ENCODE assay signal across 13 mouse cellular contexts in the genomic region with DNA sequence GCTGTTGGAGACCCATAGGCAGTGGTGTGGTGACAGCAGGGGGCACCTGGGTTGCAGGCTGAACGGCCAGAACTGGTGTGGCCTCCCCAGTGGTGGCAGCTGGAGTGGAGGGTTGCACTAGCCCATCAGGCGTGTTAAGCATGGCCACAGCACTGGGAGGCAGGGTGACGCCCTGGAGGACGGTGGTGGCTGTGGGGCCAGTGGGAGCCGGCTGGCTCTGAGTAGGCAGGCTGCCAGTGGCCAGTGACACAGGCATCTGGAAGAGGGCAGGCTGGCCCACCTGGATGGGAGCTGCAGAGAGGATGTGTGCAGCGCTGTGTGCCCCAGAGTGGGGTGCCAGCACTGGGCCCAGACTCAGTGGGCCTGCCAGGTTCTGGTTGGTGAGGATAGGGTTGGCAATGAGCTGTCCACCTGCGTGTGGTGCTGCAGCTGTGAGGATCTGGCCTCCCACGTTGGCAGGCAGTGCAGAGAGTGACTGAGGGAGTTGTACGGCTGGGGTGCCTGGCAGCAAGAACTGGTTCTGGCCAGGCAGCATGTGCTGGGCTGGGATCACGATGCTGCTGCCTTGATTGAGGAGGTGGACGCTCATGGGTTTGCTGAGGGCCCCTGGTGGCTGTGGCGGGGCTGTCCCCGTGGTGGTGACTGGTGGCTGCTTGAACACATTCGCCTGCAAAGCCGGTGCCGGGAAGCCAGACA. TPM values are rescaled to one million over a fixed set of nuclear protein-coding genes. Genes with fewer than 3 reads are reported as not detected.
A peak's percentile ranks its signal among the peaks of the same experiment; 100 is the strongest.
DNase-seq lines count a peak whose midpoint lies in the region; ATAC-seq lines count a peak whose summit lies in the region.
"Had no signal": no experiment of that assay in that cellular context is flagged by ENCODE, and none has a peak within 500 bp of the region (broad histone marks: within the 10 kb centered on the region; RNA-seq: fewer than 3 reads in every experiment).

No protein-coding gene starts in this region.

- no peak overlapping the region for H3K9ac ChIP-seq in embryonic facial prominence, embryonic 12.5 days
- H3K9ac ChIP-seq in kidney, embryonic 16.5 days (replicated peaks; ENCODE audit: low read length), result no peak overlapping the region
- H3K9ac ChIP-seq in midbrain, embryonic 13.5 days (replicated peaks), result no peak overlapping the region
- H3K9ac ChIP-seq in midbrain, embryonic 11.5 days (ENCODE audit: low read length), result no peak overlapping the region
- H3K9ac ChIP-seq: stomach, embryonic 15.5 days had no signal

- no peak overlapping the region for H3K4me2 ChIP-seq in embryonic facial prominence, embryonic 12.5 days (replicated peaks)
- no peak overlapping the region for H3K4me2 ChIP-seq in kidney, embryonic 16.5 days (replicated peaks; ENCODE audit: low read depth, low read length)
- no peak overlapping the region for H3K4me2 ChIP-seq in midbrain, embryonic 13.5 days (replicated peaks)
- no peak overlapping the region for H3K4me2 ChIP-seq in midbrain, embryonic 11.5 days
- H3K4me2 ChIP-seq: stomach, embryonic 15.5 days had no signal

- WGBS in embryonic facial prominence, embryonic 12.5 days, result 96% methylated on average over 16 of the region's 16 CpGs
- 93% methylated on average over 16 of the region's 16 CpGs for WGBS in embryonic facial prominence, embryonic 10.5 days
- WGBS in kidney, embryonic 16.5 days, result 91% methylated on average over 16 of the region's 16 CpGs
- WGBS in midbrain, embryonic 13.5 days, result 96% methylated on average over 15 of the region's 16 CpGs
- WGBS in midbrain, embryonic 11.5 days, result 96% methylated on average over 16 of the region's 16 CpGs

- H3K4me3 ChIP-seq in embryonic facial prominence, embryonic 12.5 days, result no peak overlapping the region
- no peak overlapping the region for H3K4me3 ChIP-seq in embryonic facial prominence, embryonic 10.5 days
- H3K4me3 ChIP-seq in kidney, embryonic 16.5 days (ENCODE audit: low read length), result no peak overlapping the region
- no peak overlapping the region for H3K4me3 ChIP-seq in midbrain, embryonic 13.5 days (replicated peaks)
- H3K4me3 ChIP-seq in midbrain, embryonic 11.5 days (ENCODE audit: low read depth, low read length), result no peak overlapping the region
- H3K4me3 ChIP-seq: heart, embryonic 10.5 days; stomach, embryonic 15.5 days had no signal

- DNase-seq in embryonic facial prominence, embryonic 10.5 days (ENCODE audit: low spot score), result no peak
- peak; percentile 49 for DNase-seq in kidney, adult 18-20 months
- DNase-seq in midbrain, embryonic 11.5 days (ENCODE audit: low spot score, missing footprints), result no peak
- peak; percentile 42 to 58 for DNase-seq in kidney, postnatal 36 days
- no peak for DNase-seq in embryo, embryonic 11 days
- DNase-seq: cerebellum, postnatal 10 days; lung, postnatal 10 days; right cerebral cortex, postnatal 14 days had no signal

- H3K27ac ChIP-seq in embryonic facial prominence, embryonic 12.5 days, result no peak overlapping the region
- H3K27ac ChIP-seq in embryonic facial prominence, embryonic 10.5 days (replicated peaks), result no peak overlapping the region
- H3K27ac ChIP-seq in kidney, embryonic 16.5 days (ENCODE audit: low read length), result no peak overlapping the region
- H3K27ac ChIP-seq in midbrain, embryonic 13.5 days, result no peak overlapping the region
- H3K27ac ChIP-seq in midbrain, embryonic 11.5 days (ENCODE audit: low read depth, low read length), result no peak overlapping the region
- H3K27ac ChIP-seq: heart, embryonic 10.5 days; stomach, embryonic 15.5 days had no signal

- ATAC-seq in embryonic facial prominence, embryonic 12.5 days (ENCODE audit: insufficient number of reproducible peaks, insufficient read depth, low FRiP score, low TSS enrichment), result 0 out of 2 replicates have a peak, but pooled peaks have one; percentile 14
- no peak for ATAC-seq in kidney, embryonic 16.5 days (ENCODE audit: low FRiP score, low TSS enrichment)
- peak; percentile 37; the same call in 1 of the 2 replicates for ATAC-seq in midbrain, embryonic 13.5 days
- ATAC-seq in midbrain, embryonic 11.5 days (ENCODE audit: low FRiP score), result no peak; the same call in 1 of the 2 replicates

- H3K4me1 ChIP-seq in embryonic facial prominence, embryonic 12.5 days, result no peaks in the 10 kb centered on the region
- H3K4me1 ChIP-seq in embryonic facial prominence, embryonic 10.5 days, result no peaks in the 10 kb centered on the region
- H3K4me1 ChIP-seq in kidney, embryonic 16.5 days (ENCODE audit: insufficient read depth, low read length), result no peaks in the 10 kb centered on the region
- no peaks in the 10 kb centered on the region for H3K4me1 ChIP-seq in midbrain, embryonic 13.5 days (replicated peaks)
- no peaks in the 10 kb centered on the region for H3K4me1 ChIP-seq in midbrain, embryonic 11.5 days (ENCODE audit: control insufficient read depth, insufficient read depth, low read length)
- H3K4me1 ChIP-seq: heart, embryonic 10.5 days; stomach, embryonic 15.5 days had no signal

- no peaks in the 10 kb centered on the region for H3K27me3 ChIP-seq in embryonic facial prominence, embryonic 12.5 days
- no peaks in the 10 kb centered on the region for H3K27me3 ChIP-seq in embryonic facial prominence, embryonic 10.5 days (replicated peaks; ENCODE audit: low read depth, poor library complexity, severe bottlenecking)
- H3K27me3 ChIP-seq in kidney, embryonic 16.5 days (ENCODE audit: insufficient read depth, low read length), result no peaks in the 10 kb centered on the region
- H3K27me3 ChIP-seq in midbrain, embryonic 13.5 days, result no peaks in the 10 kb centered on the region
- no peaks in the 10 kb centered on the region for H3K27me3 ChIP-seq in midbrain, embryonic 11.5 days (ENCODE audit: control insufficient read depth, insufficient read depth, low read length)
- H3K27me3 ChIP-seq: stomach, embryonic 15.5 days had no signal

- 0 out of 2 replicates have a peak, but pooled peaks cover 3% of the 10 kb centered on the region for H3K9me3 ChIP-seq in embryonic facial prominence, embryonic 12.5 days
- no peaks in the 10 kb centered on the region for H3K9me3 ChIP-seq in embryonic facial prominence, embryonic 10.5 days
- H3K9me3 ChIP-seq in kidney, embryonic 16.5 days (ENCODE audit: low read length), result no peaks in the 10 kb centered on the region
- H3K9me3 ChIP-seq in midbrain, embryonic 13.5 days, result no peaks in the 10 kb centered on the region
- H3K9me3 ChIP-seq in midbrain, embryonic 11.5 days (ENCODE audit: control insufficient read depth, low read length), result no peaks in the 10 kb centered on the region
- H3K9me3 ChIP-seq: heart, embryonic 10.5 days; stomach, embryonic 15.5 days had no signal

- H3K36me3 ChIP-seq in embryonic facial prominence, embryonic 12.5 days, result peaks cover 59% of the 10 kb centered on the region
- H3K36me3 ChIP-seq in embryonic facial prominence, embryonic 10.5 days (replicated peaks), result peaks cover 88% of the 10 kb centered on the region
- H3K36me3 ChIP-seq in kidney, embryonic 16.5 days (ENCODE audit: insufficient read depth, low read length), result peaks cover 37% of the 10 kb centered on the region
- peaks cover 59% of the 10 kb centered on the region for H3K36me3 ChIP-seq in midbrain, embryonic 13.5 days
- peaks cover 23% of the 10 kb centered on the region for H3K36me3 ChIP-seq in midbrain, embryonic 11.5 days (ENCODE audit: control insufficient read depth, insufficient read depth, low read length)

RNA-seq across cellular contexts. Expression of gene Ehd2, which starts 20.4 kb away (rescaled TPM):
- 17.0 and 20.4 TPM in 2 replicates for polyA plus RNA-seq in embryonic facial prominence, embryonic 12.5 days (2016; fragmentation: Nextera tagmentation; extraction: Ambion mirVana)
- polyA plus RNA-seq in embryonic facial prominence, embryonic 10.5 days (2016; fragmentation: Nextera tagmentation; extraction: Ambion mirVana), result 11.6 and 13.8 TPM in 2 replicates
- polyA plus RNA-seq in kidney, embryonic 16.5 days (2015; fragmentation: Nextera tagmentation; extraction: Ambion mirVana), result 36.8 and 37.9 TPM in 2 replicates
- 3.3 and 4.7 TPM in 2 replicates for polyA plus RNA-seq in midbrain, embryonic 13.5 days (2015; fragmentation: Nextera tagmentation; extraction: Ambion mirVana)
- 8.9 and 10.9 TPM in 2 replicates for polyA plus RNA-seq in midbrain, embryonic 11.5 days (2014; fragmentation: Nextera tagmentation; extraction: Ambion mirVana)

RNA-seq across cellular contexts. Expression of gene Nop53, which starts 41.9 kb away (rescaled TPM):
- 184 and 196 TPM in 2 replicates for polyA plus RNA-seq in embryonic facial prominence, embryonic 12.5 days (2016; fragmentation: Nextera tagmentation; extraction: Ambion mirVana)
- polyA plus RNA-seq in embryonic facial prominence, embryonic 10.5 days (2016; fragmentation: Nextera tagmentation; extraction: Ambion mirVana), result 180 and 185 TPM in 2 replicates
- polyA plus RNA-seq in kidney, embryonic 16.5 days (2015; fragmentation: Nextera tagmentation; extraction: Ambion mirVana), result 198 and 212 TPM in 2 replicates
- 140 and 151 TPM in 2 replicates for polyA plus RNA-seq in midbrain, embryonic 13.5 days (2015; fragmentation: Nextera tagmentation; extraction: Ambion mirVana)
- polyA plus RNA-seq in midbrain, embryonic 11.5 days (2014; fragmentation: Nextera tagmentation; extraction: Ambion mirVana), result 186 and 187 TPM in 2 replicates

RNA-seq across cellular contexts. Expression of gene Bicra, which starts 59.9 kb away (rescaled TPM):
- polyA plus RNA-seq in embryonic facial prominence, embryonic 12.5 days (2016; fragmentation: Nextera tagmentation; extraction: Ambion mirVana), result 10.2 and 10.4 TPM in 2 replicates
- polyA plus RNA-seq in embryonic facial prominence, embryonic 10.5 days (2016; fragmentation: Nextera tagmentation; extraction: Ambion mirVana), result 8.9 and 9.2 TPM in 2 replicates
- polyA plus RNA-seq in kidney, embryonic 16.5 days (2015; fragmentation: Nextera tagmentation; extraction: Ambion mirVana), result 7.1 and 7.5 TPM in 2 replicates
- 7.9 and 10.2 TPM in 2 replicates for polyA plus RNA-seq in midbrain, embryonic 13.5 days (2015; fragmentation: Nextera tagmentation; extraction: Ambion mirVana)
- polyA plus RNA-seq in midbrain, embryonic 11.5 days (2014; fragmentation: Nextera tagmentation; extraction: Ambion mirVana), result 5.0 and 6.1 TPM in 2 replicates

Comparison
In these comparisons a context has a peak if more than half of its experiments do, and no peak if none do; other contexts are left out.
1. ATAC-seq: peak in embryonic facial prominence, embryonic 12.5 days (single experiment) and midbrain, embryonic 13.5 days (single experiment); none in kidney, embryonic 16.5 days (single experiment) and midbrain, embryonic 11.5 days (single experiment).
2. DNase-seq: peak in kidney, adult 18-20 months (single experiment) and kidney, postnatal 36 days (2 of 2); none in embryonic facial prominence, embryonic 10.5 days (single experiment), midbrain, embryonic 11.5 days (single experiment) and embryo, embryonic 11 days (single experiment).